In genomic region chr1:21961251-21962082, GRCm38 (mm10) we compare ENCODE assay signal across 8 mouse cellular contexts. TPM values are rescaled to one million over a fixed set of nuclear protein-coding genes. Genes with fewer than 3 reads are reported as not detected.
A peak's percentile ranks its signal among the peaks of the same experiment; 100 is the strongest.
DNase-seq lines count a peak whose midpoint lies in the region; ATAC-seq lines count a peak whose summit lies in the region.

Kcnq5 (minus strand) TSS chr1:21961942.

- H3K9ac ChIP-seq in heart, embryonic 15.5 days: peak within 1 kb of the TSS; percentile 76

- peak within 1 kb of the TSS; percentile 75 for H3K4me3 ChIP-seq in heart, embryonic 15.5 days

- H3K9me3 ChIP-seq in heart, embryonic 15.5 days (replicated peaks): no peaks in the 10 kb centered on the region

- H3K27ac ChIP-seq in heart, embryonic 15.5 days: peak within 1 kb of the TSS; percentile 88

- 0 out of 2 replicates have a peak, but pooled peaks have one; percentile 39 for ATAC-seq in erythroid progenitor cell, adult 5-6 weeks (replicated peaks; ENCODE audit: low FRiP score, poor library complexity, severe bottlenecking)
- ATAC-seq in heart, embryonic 15.5 days (replicated peaks; ENCODE audit: insufficient number of reproducible peaks, insufficient read depth, low FRiP score, low read depth): peak; percentile 71

- no peaks in the 10 kb centered on the region for H3K27me3 ChIP-seq in heart, embryonic 15.5 days

- peak; percentile 51 for DNase-seq in layer of hippocampus, adult 11-12 months (ENCODE audit: low spot score)
- DNase-seq in layer of hippocampus, adult 9-10 months (ENCODE audit: low spot score): no peak
- DNase-seq in layer of hippocampus, adult 18-20 months (ENCODE audit: low spot score in 2 of 2): peak; percentile 42 to 52
- DNase-seq in lung, adult 18-20 months: peak; percentile 14 to 25
- DNase-seq in ovary, adult 18-20 months (ENCODE audit: low spot score): peak; percentile 62
- peak; percentile 76 for DNase-seq in thymus, postnatal 0 days (ENCODE audit: low spot score)

- H3K4me2 ChIP-seq in heart, embryonic 15.5 days: peak within 1 kb of the TSS; percentile 97

- whole genome bisulfite sequencing in heart, embryonic 15.5 days: under 1% methylated on average over 70 of the region's 89 CpGs

- no peaks in the 10 kb centered on the region for H3K36me3 ChIP-seq in heart, embryonic 15.5 days

- H3K4me1 ChIP-seq in heart, embryonic 15.5 days (replicated peaks): peaks cover 33% of the 10 kb centered on the region

RNA-seq across cellular contexts. Expression of gene Kcnq5, which starts in this region (rescaled TPM):
- 1.8 and 2.9 TPM in 2 replicates for total RNA-seq in erythroid progenitor cell, adult 5-6 weeks (2015; ENCODE audit: low replicate concordance)
- 0.13 and 2.1 TPM in 2 replicates for total RNA-seq in erythroid progenitor cell, adult 5-6 weeks (2017; ENCODE audit: low replicate concordance)
- 3.0 and 3.2 TPM in 2 replicates for polyA plus RNA-seq in heart, embryonic 15.5 days (2015; fragmentation: Nextera tagmentation; extraction: Ambion mirVana)
- 10 to 100 TPM; 47.7 to 61.2 TPM for total RNA-seq in layer of hippocampus, adult 18-20 months (2021)
- polyA plus RNA-seq in thymus, postnatal 0 days (2015; fragmentation: Nextera tagmentation; extraction: Ambion mirVana): 1.3 and 1.7 TPM in 2 replicates

Comparison
In these comparisons a context has a peak if more than half of its experiments do, and no peak if none do; other contexts are left out.
1. RNA of gene Kcnq5 (total RNA-seq): 47.7 to 61.2 TPM in layer of hippocampus, adult 18-20 months; 0.13 to 2.9 TPM in erythroid progenitor cell, adult 5-6 weeks; every median in the first group is over 10 times any median in the second.